Mouse (Mus musculus) ovary, postnatal 14 days (tissue): ENCODE data around the gene G430095P16Rik.

Source experiments
- DNase-seq: peaks from one replicate; pipeline ENCODE4 v3.0.0; 2022; ENCODE audit warnings: low spot score

Gene G430095P16Rik

DNA sequence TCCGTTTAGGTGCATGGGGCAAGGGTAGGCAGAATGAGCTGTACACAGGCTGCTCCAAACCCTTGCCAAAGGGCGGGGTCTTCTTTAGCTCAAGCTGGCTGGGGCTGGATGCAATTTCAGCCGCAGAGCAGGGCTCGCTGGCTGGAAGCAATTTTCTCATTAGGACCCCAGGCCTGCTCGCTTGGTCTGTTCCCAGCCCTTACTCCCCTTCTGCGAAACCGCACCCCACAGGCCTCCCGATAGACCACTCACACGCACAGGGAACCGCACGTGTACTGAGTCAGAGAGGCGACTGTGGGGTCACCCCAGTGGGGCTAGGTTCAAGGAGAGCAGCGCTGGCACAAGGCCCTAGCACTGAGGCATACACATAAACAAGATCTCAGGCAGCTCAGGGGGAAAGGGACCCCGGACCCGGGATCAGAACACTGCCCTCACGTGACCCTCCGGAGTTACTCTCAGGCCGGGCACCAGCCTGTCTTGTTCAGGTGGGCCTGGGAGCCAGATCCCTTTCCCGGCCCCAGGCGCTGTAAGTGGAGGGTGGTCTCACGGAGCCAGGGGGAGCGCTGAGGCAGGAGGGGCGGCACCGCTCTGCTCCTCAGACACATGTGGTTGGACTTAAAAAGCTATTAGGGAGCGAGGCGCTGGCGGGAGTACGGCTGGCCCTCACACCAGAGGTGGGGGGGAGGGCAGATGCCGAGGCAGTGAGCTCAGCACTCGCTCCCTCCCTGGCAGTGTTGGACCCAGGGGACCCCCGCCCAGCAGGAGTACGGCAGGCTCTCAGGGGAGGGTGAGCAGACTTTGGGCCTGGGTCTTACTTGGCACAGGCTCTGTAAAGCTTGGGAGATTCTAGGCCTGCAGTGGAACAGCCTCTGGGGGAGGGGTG lies 19.6 kb downstream of the G430095P16Rik start:
- no peak for DNase-seq

DNA sequence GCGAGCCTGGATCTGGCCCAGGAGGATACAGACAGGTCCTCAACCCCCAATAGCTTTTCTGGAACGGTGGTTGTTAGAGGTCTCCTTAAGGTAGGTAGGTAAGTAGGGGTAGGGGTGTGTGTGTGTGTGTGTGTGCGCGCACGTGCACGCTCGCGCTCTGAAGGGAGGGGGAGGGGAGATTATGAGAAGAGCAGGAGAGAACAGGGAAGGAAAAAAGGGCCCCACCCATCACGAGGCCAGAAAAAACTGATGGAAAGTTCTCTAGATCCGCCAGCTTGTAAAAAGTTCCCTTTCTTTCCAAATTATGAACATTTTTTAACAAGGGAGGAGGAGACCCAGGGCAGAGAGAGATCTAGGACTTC lies 20.2 kb downstream of the G430095P16Rik start:
- DNase-seq: no peak

DNA sequence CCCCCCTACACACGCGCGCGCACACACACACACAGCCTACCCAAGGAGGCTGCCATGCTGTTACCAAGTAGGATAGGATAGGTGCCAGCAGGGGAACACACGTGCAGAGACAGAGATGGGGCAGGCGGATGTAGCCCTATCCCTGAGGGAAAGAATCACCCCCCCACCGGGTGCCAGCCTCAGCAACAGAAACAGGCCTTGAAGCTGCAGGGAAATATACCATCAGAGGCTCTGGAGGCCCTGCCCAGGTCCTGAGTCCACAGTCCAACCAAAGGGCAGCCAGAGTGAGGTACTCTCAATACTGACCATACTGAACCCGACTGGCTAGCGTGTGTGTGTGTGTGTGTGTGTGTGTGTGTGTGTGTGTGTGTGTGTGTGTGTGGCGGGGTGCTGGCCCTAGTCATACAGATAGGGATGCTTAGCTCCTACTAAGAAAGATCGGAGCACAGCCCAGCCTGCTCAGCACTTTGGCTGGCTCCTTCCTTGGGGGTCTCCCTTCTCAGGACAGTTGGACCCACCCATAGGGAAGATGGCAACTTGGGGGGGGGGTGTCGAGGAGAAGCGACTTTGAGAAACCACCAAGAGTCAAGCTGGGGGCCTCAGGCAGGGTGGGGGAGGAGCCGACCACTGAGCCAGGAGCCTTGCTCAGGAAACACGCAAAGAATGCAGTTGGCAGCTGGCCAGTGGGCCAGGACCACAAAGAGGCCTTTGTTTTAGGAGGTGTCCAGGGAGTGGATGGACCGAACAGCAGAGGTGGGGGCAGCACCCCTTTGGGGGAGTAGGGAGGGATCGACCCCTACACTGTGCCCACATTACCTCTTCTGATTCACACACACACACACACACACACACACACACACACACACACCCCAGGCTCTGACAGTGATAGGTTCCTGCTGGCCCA lies 21.0 kb downstream of the G430095P16Rik start:
- DNase-seq: no peak

DNA sequence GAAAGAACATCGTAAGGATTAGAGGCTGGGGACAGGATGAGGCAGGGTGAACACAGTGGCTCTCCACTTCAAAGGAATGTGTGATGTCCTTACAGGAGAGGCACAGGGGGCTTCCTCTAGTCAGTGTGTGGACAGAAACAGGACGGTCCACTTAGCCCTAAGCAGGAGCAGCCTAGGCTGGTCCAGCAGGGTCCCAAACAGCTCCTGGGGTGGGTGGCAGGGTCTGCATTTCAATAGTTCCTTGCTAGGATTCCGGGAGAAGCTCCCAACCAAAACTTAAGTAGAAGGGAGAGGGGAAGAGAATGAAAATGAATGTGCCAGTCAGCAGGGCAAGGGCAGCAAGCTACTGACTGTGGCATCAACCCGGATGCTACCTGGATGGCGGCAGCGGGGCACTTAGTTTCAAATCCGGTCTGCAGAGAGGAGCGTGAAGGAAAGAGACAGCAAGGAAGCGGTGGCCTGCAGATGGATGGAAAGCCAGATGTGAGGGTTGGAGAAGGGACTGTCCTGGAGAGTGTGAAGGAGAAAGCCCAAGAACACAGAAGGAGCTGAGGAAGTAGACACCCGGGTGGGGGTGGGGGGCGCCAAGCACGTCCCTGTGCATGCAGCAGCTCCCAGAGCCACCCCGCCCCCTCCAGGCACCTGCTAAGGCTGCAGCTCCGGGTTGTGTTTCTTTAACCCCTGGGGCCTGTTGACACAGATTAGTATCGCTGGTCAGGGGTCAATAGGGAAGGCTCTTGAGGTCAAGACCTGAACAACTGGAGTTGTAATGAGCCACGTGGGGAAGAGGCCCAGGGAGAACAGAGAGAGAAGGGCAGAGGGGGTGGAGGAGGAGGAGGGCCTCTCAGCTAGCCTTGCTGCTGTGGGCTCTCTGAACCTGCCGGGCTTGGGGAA lies 22.5 kb downstream of the G430095P16Rik start:
- no peak for DNase-seq

DNA sequence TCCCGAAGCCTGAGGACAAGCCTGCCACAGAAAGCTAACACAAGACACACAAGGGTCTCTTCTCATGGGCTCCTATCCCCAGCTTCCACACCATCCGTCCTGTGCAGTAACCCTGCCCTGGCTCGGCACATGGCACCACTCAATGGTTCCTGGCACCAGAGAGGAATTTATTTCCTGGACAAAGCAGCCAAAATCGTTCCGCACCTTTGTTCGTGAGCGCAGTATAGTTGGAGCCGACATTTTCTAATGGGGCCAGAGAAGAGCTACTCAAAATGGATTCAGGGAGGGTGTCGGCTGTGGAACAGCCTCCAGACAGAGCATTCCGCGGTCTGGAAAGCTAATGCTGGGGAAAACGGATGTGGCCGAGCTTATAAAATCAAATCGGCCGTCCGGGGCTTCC lies 26.7 kb downstream of the G430095P16Rik start:
- no peak for DNase-seq

DNA sequence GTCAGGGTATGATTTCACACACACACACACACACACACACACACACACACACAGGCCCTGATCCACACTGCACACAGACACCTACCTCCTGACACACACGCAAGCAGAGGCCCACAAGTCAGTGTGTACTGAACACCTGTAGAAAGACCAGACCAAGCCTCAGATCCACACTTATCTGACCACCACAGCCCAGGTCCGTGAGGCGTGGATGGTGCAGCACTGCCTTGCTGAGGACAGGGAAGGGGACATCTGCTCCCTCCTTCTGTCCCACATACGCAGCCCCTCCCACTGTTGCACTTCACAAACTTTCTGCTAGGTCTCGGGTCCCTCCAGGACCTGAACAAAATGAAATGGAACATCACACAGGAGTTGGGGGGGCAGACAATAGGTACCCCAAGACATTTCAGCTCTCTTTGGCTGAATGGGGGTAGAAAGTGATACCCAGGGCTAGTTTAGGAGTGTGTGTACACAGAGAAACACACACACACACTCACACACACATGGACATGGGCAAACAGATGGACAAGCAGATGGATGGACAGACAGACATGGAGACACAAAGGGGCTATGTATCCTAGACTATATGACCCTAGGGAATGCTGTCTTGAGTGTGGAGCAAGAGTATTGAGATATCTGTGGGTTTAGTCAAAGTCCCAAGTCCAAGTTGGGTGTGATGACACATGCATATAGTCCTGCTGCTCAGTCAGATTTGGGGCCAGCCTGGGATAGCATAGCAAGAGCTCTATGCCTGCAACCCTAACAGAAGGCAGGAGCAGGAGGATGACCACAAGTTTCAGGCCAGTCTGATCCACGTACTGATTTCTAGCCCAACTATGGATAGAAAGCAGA lies 30.2 kb downstream of the G430095P16Rik start:
- no peak for DNase-seq

DNA sequence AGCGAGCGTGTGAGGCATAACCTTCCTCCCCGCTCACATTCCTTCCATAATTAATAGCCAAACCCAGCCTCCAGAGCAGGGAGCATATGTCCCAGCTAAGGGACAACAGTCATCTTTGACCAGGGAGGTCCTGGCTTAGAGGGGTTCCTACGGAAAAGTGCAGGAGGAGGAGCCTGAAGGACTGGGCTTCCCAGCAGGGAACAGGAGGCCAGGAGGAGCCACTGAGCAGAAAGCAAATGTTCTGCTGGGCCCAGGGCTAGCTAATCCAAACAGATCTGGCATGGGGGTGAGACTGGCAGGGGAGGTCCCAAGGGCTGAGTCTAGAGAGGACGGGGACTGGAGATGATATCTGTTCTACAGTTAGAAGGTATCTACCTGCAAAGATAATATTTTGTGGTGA lies 34.7 kb downstream of the G430095P16Rik start:
- no peak for DNase-seq

DNA sequence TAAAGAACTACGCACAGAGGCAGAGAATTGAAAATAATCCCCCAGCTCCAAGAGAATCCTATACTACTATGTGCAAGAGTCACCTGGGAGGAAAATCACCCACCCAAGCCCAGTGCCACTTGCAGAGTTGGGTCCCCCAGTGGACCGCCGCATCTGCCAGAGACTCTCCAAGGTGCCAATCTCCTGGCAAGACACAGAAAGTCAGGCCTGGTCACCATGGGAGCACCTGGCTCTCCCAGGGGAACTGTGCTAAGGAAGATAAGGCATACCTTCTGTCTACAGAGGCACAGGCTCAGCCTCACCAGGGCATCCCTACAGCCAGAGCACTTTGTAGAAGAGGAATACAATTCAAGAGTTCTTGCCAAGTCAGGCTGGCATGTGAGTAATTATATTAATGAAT lies 35.5 kb downstream of the G430095P16Rik start:
- no peak for DNase-seq

DNA sequence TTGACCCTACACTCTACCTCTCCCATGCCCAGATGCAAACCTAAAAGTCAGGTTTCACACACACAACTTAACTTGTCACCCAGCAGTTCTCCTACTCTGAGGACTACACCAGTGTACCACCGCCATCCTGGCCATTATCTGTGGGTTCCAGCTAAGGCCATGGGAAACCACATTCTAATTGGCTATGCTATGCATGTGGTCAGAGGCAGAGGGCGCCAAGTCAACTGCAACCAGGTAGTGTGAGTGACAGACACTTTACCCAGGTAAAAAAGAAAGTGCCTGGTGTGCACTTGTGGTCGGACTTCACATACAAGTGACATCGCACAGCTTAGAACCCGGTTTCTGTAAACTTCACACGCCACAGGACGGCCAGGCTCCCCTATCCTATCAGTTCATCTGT lies 36.3 kb downstream of the G430095P16Rik start:
- DNase-seq: no peak

DNA sequence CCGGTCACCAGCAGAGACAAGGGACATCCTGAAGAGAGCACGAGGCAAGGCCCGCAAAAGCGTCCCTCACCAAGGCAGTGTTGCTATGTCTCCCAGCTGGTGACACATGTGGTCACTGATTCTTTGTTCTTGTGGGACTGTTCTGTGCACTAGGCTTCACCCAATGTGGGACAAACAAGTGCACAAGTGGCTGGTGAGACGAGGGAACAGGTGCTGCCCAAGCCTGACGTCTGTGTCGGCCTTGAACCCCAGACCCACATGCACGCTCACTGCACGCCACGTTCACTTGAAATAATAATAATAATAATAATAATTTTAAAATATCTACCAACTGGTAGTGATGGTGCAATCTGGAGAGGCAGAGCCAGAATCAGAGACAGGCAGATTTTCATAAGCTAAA lies 36.9 kb downstream of the G430095P16Rik start:
- no peak for DNase-seq

DNA sequence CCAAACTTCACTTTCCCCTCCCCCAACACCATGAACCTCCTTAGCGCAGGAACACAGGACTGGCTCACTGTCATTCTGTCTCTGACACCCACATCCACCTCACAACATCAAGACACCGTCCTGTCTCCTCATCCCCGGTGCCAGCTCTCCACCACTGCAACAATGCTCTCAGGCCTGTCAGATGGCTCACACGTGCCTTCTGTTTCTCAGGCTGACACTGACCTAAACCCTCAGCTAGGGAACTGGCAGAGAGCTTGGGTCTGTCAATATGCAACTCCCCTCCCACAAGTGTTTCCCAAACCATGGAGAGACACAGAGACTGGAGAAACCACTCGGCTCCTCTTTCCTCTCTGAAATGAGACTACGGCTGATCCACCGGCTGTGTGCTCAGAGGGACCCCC lies 37.6 kb downstream of the G430095P16Rik start:
- DNase-seq: no peak

DNA sequence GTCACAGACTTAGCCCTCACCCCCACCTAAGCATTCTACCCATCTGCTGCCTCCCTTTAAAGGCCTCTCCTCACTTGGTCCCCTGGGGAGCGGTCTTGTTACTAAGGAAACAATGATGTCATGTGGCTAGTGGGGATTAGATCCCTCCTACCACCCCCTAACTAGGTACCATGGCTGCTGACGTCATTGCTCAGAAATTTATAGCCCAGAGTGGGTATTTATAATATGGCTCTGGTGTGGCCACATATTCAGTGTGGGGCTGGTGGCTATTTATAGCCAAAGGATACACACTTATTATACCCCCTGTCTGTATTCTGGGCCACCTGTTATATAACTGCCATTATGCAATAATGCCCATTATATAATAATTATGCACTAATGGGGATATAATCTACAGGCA lies 38.1 kb downstream of the G430095P16Rik start:
- no peak for DNase-seq

DNA sequence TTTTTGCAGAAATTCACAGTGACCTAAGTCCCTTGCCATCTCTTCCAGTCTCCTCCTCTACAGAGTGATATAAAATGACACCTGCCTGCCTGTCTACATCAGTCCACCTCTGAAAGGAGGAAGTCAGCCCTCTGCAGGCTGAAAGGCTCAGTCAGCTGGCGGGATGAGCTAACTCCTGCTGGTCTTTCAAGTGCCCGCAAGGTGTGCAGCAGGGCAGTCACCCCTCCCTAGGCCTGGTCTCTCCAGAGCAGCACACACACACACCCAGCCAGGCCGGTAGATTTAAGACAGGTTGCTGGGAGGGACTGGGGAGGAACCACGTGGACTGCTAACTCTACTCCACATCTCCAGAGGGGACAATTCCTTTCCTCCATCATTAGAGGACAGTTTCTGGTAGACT lies 41.3 kb downstream of the G430095P16Rik start:
- no peak for DNase-seq

DNA sequence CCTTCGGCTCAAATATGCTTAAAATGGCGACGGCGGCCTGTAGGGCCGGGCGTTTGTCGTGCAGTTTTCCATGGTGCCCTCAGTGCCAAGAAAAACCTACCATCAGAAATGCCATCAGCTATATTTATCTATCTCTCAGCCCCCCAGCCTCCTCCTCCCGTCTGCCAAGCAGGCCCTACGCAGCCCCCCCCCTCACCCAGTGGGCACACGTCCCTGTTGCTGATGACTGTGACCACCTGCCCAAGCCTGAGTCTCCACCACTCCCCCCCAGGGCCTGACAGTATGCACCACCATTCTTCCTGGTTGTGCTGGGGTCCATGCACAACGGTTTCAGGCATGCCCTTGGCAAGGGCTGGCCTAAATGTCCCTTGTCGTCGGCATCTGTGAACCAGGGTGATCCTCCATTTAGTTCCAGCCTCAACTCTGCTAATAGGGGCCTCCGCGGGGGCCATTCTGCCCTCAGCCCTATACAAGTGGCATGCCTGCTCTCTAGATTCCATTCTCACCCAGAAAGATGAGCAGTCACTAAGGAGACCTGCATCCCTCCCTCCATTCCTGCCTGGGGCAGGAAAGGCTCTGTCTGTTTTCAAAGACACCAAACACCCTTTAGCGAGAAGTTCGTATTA lies 42.2 kb downstream of the G430095P16Rik start:
- DNase-seq: no peak

DNA sequence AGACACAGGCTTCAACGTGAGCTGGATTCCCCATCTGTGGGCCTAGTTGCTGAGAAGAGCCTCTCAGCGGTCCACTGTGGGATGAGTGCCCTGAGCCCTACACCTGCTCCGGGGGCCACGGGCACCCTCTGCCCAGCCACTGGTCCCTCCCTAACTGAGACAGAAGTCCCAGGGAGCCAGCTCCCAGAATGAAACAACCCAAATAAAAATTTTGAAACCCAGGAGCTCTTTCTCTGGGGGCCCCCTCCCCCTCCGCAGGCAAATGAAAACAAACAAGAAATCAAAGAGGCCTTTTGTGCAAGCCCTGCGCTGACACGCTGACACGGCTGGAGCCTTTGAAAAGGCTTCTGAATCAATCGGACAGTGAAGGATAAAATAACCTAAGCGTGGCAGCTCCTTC lies 42.8 kb downstream of the G430095P16Rik start:
- DNase-seq: no peak

DNA sequence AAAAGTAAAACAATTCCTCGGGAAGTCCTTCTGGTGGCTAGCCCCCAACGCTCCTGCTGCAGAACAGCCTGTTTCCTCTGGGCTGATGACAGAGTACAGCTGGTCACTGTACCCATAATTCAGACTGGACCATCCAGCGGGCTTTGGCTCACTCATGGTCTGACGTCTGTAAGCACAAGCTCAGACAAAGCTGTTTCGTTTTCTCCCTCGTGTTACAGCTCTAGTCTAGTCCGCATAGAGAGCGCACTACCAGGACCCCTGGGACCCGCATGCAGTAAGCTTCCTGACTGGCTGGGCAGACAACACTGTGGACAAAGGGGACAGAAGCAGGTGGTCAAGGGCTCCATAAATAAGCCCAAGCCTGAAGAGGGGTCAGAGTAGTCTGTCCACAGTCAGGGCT lies 43.6 kb downstream of the G430095P16Rik start:
- no peak for DNase-seq

DNA sequence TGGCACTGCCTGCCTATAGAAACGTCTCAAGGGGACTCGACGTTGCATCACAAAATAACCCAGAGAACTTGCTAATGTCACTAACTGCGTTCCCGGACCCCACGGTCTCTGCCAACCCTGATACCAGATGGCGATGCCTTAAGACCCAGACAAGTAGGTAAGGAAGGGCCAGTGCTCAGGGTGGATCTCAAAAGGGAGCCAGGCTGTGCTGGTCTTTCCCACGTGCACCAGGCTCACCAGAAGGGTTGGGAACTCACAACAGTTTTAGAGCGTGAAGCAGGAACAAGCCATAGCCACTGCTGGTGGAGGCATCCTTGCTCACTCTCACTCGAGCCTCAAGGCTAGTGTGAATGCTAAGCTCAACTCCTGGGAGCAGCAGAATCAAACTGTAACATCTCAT lies 44.4 kb downstream of the G430095P16Rik start:
- no peak for DNase-seq

DNA sequence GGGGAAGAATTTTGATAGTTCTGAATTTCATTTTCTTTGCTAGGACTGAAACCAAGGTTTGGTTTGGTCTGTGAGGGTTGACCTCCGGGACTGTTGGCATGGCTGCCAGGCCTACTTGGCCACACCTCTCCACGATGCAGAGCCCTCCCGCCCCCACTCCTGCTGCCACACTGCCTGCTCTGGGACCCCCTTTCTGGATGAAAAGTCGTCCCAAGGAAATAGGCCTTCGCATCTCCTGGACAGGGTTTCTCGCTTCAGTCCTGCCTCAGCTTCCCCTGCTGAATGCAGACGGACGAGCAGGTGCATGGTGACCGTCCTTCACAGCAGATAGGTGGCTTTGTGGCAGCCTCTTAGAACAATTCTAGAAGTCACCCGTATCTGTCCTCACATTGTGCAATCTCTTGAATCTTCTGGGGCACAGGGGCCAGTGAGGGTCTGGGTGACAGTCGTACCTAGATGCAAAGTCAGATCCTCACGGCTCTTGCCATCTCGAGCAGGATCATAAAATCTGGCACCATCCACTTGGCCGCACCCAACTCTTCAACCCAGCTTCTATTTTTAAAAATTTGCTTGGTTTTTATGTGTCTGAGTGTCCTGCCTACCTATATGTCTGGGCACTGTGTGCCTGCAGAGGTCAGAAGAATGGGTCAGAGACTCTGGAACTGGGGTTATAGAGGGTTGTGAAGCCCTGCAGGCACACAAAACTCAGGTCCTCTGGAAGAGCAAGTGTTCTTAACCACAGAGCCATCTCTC lies 45.7 kb downstream of the G430095P16Rik start:
- DNase-seq: no peak

DNA sequence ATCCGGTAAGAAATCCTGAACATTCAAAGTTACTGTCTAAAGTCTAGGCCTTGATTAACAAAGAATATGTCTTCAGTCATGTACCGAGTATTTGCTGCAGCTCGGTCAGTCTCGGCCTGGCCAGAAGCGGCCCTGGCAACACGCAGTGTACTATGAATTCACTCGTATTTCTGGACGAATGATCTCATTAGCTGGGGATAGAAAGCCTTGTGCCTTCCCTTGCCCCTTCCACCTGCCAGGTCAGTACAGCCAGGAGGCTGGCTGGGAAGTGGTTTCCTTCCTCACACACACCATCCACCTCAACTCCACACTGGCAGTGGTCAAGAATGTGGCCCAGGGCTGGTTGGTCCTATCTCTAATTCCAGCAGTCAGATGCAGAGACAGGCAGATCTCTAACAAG lies 46.5 kb downstream of the G430095P16Rik start:
- DNase-seq: no peak
